In the genomic region with DNA sequence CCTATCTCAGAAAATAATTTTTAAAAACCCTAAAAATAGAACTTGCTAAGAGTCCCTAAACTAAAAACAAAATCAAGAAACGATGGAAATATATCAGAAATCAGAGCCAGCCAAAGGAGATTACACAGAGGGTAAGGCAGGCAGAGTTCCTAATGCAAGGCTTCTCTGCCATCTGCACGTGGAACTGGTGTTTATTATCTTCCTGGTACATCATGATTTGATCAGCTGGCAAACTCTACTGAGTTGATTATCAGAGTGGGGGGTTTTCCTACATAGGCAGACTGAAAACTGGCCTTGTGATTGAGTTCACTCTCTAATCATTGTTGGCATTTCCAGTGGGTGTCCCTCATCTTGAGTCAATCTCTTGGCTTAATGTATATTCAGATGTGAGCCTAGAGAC, we compare ENCODE assay signal across 18 mouse cellular contexts.
"Had no signal": no experiment of that assay in that cellular context is flagged by ENCODE, and none has a peak within 500 bp of the region (broad histone marks: within the 10 kb centered on the region; RNA-seq: fewer than 3 reads in every experiment).

No protein-coding gene starts in this region.

- H3K27ac ChIP-seq: midbrain, embryonic 10.5 days; midbrain, embryonic 12.5 days; neural tube, embryonic 13.5 days; neural tube, embryonic 15.5 days had no signal

- H3K4me2 ChIP-seq: lung, embryonic 14.5 days; midbrain, embryonic 12.5 days; neural tube, embryonic 13.5 days; neural tube, embryonic 15.5 days had no signal

- ATAC-seq: midbrain, embryonic 16.5 days had no signal

- H3K9me3 ChIP-seq: midbrain, embryonic 10.5 days; midbrain, embryonic 12.5 days; neural tube, embryonic 13.5 days; neural tube, embryonic 15.5 days had no signal

- H3K27me3 ChIP-seq: midbrain, embryonic 12.5 days; neural tube, embryonic 13.5 days; neural tube, embryonic 15.5 days had no signal

- H3K36me3 ChIP-seq: midbrain, embryonic 10.5 days; midbrain, embryonic 12.5 days; neural tube, embryonic 13.5 days; neural tube, embryonic 15.5 days had no signal

- DNase-seq: lung, embryonic 14.5 days; lung, postnatal 10 days; lung, postnatal 4 days; midbrain, embryonic 14.5 days; retina, postnatal 1 day; right cerebral cortex, adult 18-20 months; right cerebral cortex, postnatal 25 days; right cerebral cortex, postnatal 4 days; spleen, adult 18-20 months; thymus, adult 18-20 months; thymus, postnatal 14 days; thymus, postnatal 36 days had no signal

- H3K4me3 ChIP-seq: midbrain, embryonic 10.5 days; midbrain, embryonic 12.5 days; myocyte; neural tube, embryonic 13.5 days; neural tube, embryonic 15.5 days had no signal

- H3K4me1 ChIP-seq: midbrain, embryonic 10.5 days; neural tube, embryonic 15.5 days had no signal

- H3K9ac ChIP-seq: lung, embryonic 14.5 days; midbrain, embryonic 12.5 days; neural tube, embryonic 13.5 days; neural tube, embryonic 15.5 days had no signal
